Comparison of ENCODE assay signal across 9 mouse cellular contexts in the genomic region with DNA sequence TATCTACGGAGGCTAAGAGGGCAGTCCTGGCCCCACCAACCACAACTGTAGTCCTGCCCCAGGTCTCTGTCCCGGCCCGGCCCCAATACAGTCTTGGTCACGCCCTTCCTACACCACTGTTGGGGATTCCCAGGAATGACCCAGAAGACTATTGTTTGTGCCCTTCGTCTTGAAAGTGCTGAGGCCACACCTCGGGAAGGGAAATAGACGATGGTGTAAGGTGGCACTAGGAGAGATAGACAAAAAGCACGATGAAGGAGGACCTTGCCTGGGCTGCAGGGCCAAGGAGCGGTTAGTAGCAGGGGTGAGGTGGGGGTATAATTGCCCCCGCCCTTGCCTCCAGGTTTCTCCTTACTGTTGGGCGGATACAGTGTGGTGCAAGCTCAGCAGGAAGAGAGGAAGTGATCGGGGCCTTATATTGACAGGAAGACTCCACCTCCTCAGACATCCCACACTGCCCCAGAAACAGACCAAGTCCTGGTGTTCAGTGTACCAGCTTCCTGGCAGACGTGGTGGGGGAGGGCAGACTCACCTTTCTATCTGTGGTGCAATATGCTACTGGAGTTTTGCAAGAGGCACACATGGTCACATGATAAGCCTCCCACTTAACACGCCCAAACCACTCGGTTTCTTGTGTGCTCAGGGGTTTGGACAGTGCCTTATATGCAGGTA. TPM values are rescaled to one million over a fixed set of nuclear protein-coding genes. Genes with fewer than 3 reads are reported as not detected.
DNase-seq lines count a peak whose midpoint lies in the region; ATAC-seq lines count a peak whose summit lies in the region.
"Had no signal": no experiment of that assay in that cellular context is flagged by ENCODE, and none has a peak within 500 bp of the region (broad histone marks: within the 10 kb centered on the region; RNA-seq: fewer than 3 reads in every experiment).

Gstp3 (minus strand) TSS at position 501 of the 672 bp plus-strand sequence.

- H3K36me3 ChIP-seq in heart, embryonic 10.5 days, result no peaks in the 10 kb centered on the region
- H3K36me3 ChIP-seq in liver, embryonic 16.5 days (ENCODE audit: control insufficient read depth, insufficient read depth), result no peaks in the 10 kb centered on the region
- no peaks in the 10 kb centered on the region for H3K36me3 ChIP-seq in stomach, embryonic 16.5 days (ENCODE audit: control insufficient read depth, insufficient read depth, low read length)
- H3K36me3 ChIP-seq: heart, embryonic 15.5 days had no signal

- 0 out of 2 replicates have a peak, but pooled peaks cover 5% of the 10 kb centered on the region for H3K27me3 ChIP-seq in heart, embryonic 10.5 days (ENCODE audit: insufficient read depth, poor library complexity, severe bottlenecking)
- no peaks in the 10 kb centered on the region for H3K27me3 ChIP-seq in liver, embryonic 16.5 days (ENCODE audit: control insufficient read depth, insufficient read depth, low read depth, low read length)
- no peaks in the 10 kb centered on the region for H3K27me3 ChIP-seq in stomach, embryonic 16.5 days (ENCODE audit: control insufficient read depth, insufficient read depth, low read length)
- H3K27me3 ChIP-seq: heart, embryonic 15.5 days had no signal

- peaks cover 30% of the 10 kb centered on the region for H3K4me1 ChIP-seq in heart, embryonic 10.5 days
- H3K4me1 ChIP-seq in liver, embryonic 16.5 days (ENCODE audit: control insufficient read depth, low read depth, low read length), result peaks cover 37% of the 10 kb centered on the region
- 0 out of 2 replicates have a peak, but pooled peaks cover 4% of the 10 kb centered on the region for H3K4me1 ChIP-seq in stomach, embryonic 16.5 days (ENCODE audit: control insufficient read depth, insufficient read depth, low read length)

- no peak within 1 kb of the TSS for H3K4me3 ChIP-seq in heart, embryonic 10.5 days
- peak within 1 kb of the TSS; percentile 44 for H3K4me3 ChIP-seq in liver, embryonic 16.5 days (ENCODE audit: low read depth, low read length)
- no peak within 1 kb of the TSS for H3K4me3 ChIP-seq in stomach, embryonic 16.5 days (replicated peaks; ENCODE audit: low read length)
- H3K4me3 ChIP-seq: heart, embryonic 15.5 days had no signal

- ATAC-seq in liver, embryonic 16.5 days (ENCODE audit: low read depth), result peak; percentile 94
- ATAC-seq in stomach, embryonic 16.5 days (ENCODE audit: insufficient read depth, low FRiP score), result peak; percentile 72

- peak; percentile 73 for DNase-seq in heart, embryonic 10.5 days (ENCODE audit: low spot score)
- DNase-seq in heart, adult 18-20 months, result no peak
- peak; percentile 63 for DNase-seq in c-Kit-positive CD71-positive TER-119-negative erythroid progenitor cells, embryonic 14.5 days (ENCODE audit: low read depth)
- DNase-seq in gastrocnemius, postnatal 4 days (ENCODE audit: low spot score in 2 of 2), result no peak
- no peak for DNase-seq in retina, postnatal 1 day
- DNase-seq in layer of hippocampus, adult 9-11 months, result no peak

- WGBS in heart, embryonic 10.5 days, result 69% methylated on average over 15 of the region's 15 CpGs
- WGBS in liver, embryonic 16.5 days (ENCODE audit: insufficient replicate concordance), result 17% methylated on average over 15 of the region's 15 CpGs
- WGBS in stomach, embryonic 16.5 days, result 62% methylated on average over 15 of the region's 15 CpGs

- H3K9me3 ChIP-seq in heart, embryonic 10.5 days, result no peaks in the 10 kb centered on the region
- H3K9me3 ChIP-seq in liver, embryonic 16.5 days (replicated peaks; ENCODE audit: control insufficient read depth, low read length), result no peaks in the 10 kb centered on the region
- H3K9me3 ChIP-seq in stomach, embryonic 16.5 days (replicated peaks; ENCODE audit: control insufficient read depth, low read length), result no peaks in the 10 kb centered on the region
- H3K9me3 ChIP-seq: heart, embryonic 15.5 days had no signal

- H3K27ac ChIP-seq in heart, embryonic 10.5 days, result peak within 1 kb of the TSS; percentile 16; the same call in 1 of the 2 replicates
- H3K27ac ChIP-seq in liver, embryonic 16.5 days (ENCODE audit: low read length), result peak within 1 kb of the TSS; percentile 85
- peak within 1 kb of the TSS; percentile 33; the same call in 1 of the 2 replicates for H3K27ac ChIP-seq in stomach, embryonic 16.5 days (ENCODE audit: low read length)
- H3K27ac ChIP-seq: heart, embryonic 15.5 days had no signal

- H3K4me2 ChIP-seq in liver, embryonic 16.5 days (ENCODE audit: low read depth, low read length), result peak within 1 kb of the TSS; percentile 53
- H3K4me2 ChIP-seq in stomach, embryonic 16.5 days (ENCODE audit: low read depth, low read length), result no peak within 1 kb of the TSS
- H3K4me2 ChIP-seq: heart, embryonic 15.5 days had no signal

- peak within 1 kb of the TSS; percentile 60 for H3K9ac ChIP-seq in liver, embryonic 16.5 days (ENCODE audit: low read depth, low read length)
- no peak within 1 kb of the TSS for H3K9ac ChIP-seq in stomach, embryonic 16.5 days (ENCODE audit: low read length)
- H3K9ac ChIP-seq: heart, embryonic 15.5 days had no signal

RNA-seq across cellular contexts. Expression of gene Gstp3, which starts in this region (rescaled TPM):
- polyA plus RNA-seq in heart, embryonic 10.5 days (2016; fragmentation: Nextera tagmentation; extraction: Ambion mirVana), result 0.37 TPM in 1 of 2 replicates, not detected in the other
- total RNA-seq in heart, adult 18-20 months (2021), result not detected
- polyA plus RNA-seq in liver, embryonic 16.5 days (2015; fragmentation: Nextera tagmentation; extraction: Ambion mirVana), result 95.4 and 105 TPM in 2 replicates
- polyA plus RNA-seq in stomach, embryonic 16.5 days (2015; fragmentation: Nextera tagmentation; extraction: Ambion mirVana), result 5.3 and 6.1 TPM in 2 replicates
- 1 to 10 TPM in 1 of 2 experiments, not detected in 1; 1.1 TPM for total RNA-seq in gastrocnemius, postnatal 4 days (2021)

Comparison
In these comparisons a context has a peak if more than half of its experiments do, and no peak if none do; other contexts are left out.
1. RNA of gene Gstp3 (polyA plus RNA-seq): 95.4 to 105 TPM in liver, embryonic 16.5 days; 5.3 to 6.1 TPM in stomach, embryonic 16.5 days and 0.37 TPM in heart, embryonic 10.5 days; every median in the first group is over 10 times any median in the second.
2. Peak in DNase-seq and H3K27ac ChIP-seq in heart, embryonic 10.5 days; RNA of the gene not detected or under 1 TPM.
3. H3K27ac ChIP-seq: peak in every context shown above with its lines; median percentile 85 in liver, embryonic 16.5 days; 33 in stomach, embryonic 16.5 days; 16 in heart, embryonic 10.5 days.